Comparison of ENCODE assay signal across 27 mouse cellular contexts in the genomic region with DNA sequence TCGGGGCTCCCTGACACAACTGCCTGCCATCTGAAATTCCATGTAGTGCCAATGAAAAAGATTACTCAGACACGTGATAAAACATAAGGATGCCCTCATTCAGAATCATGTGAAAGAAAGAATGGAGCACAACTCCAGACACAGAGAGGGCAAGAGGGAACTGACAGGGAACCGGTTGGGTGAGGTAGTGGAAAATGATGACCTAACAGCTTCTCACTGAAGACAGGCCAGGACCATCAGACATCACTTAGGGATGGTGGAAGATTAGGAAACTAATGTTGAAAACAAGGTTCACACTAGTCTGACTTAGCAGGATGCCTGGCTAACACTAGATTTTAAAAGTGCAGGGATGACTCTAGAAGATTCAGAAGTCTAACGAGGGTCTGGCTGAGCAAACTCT. TPM values are rescaled to one million over a fixed set of nuclear protein-coding genes. Genes with fewer than 3 reads are reported as not detected.
"Had no signal": no experiment of that assay in that cellular context is flagged by ENCODE, and none has a peak within 500 bp of the region (broad histone marks: within the 10 kb centered on the region; RNA-seq: fewer than 3 reads in every experiment).

No protein-coding gene starts in this region.

- H3K9ac ChIP-seq: heart, embryonic 13.5 days; heart, embryonic 15.5 days; hindbrain, embryonic 12.5 days; hindbrain, embryonic 14.5 days; intestine, embryonic 15.5 days; kidney, embryonic 15.5 days; limb, embryonic 12.5 days had no signal

- H3K27ac ChIP-seq: heart, adult 2 months; heart, embryonic 13.5 days; heart, embryonic 15.5 days; hindbrain, embryonic 10.5 days; hindbrain, embryonic 12.5 days; hindbrain, embryonic 14.5 days; intestine, embryonic 15.5 days; kidney, embryonic 15.5 days; kidney, postnatal 0 days; left cerebral cortex, adult 2 months; limb, embryonic 10.5 days; limb, embryonic 12.5 days had no signal

- H3K4me3 ChIP-seq: heart, adult 2 months; heart, embryonic 13.5 days; heart, embryonic 15.5 days; hindbrain, embryonic 10.5 days; hindbrain, embryonic 12.5 days; intestine, embryonic 15.5 days; kidney, embryonic 15.5 days; left cerebral cortex, adult 2 months; limb, embryonic 10.5 days; limb, embryonic 12.5 days had no signal

- DNase-seq: gastrocnemius, postnatal 14 days; gastrocnemius, postnatal 36 days; heart, adult 2 months; heart, postnatal 4 days; kidney, adult 18-20 months; kidney, adult 8-10 months; kidney, postnatal 14 days; kidney, postnatal 36 days; layer of hippocampus, adult 9-11 months; layer of hippocampus, postnatal 36 days; liver had no signal

- H3K4me2 ChIP-seq: heart, embryonic 11.5 days; heart, embryonic 13.5 days; heart, embryonic 15.5 days; hindbrain, embryonic 12.5 days; hindbrain, embryonic 14.5 days; intestine, embryonic 15.5 days; kidney, embryonic 15.5 days; limb, embryonic 12.5 days; liver, embryonic 11.5 days had no signal

- H3K27me3 ChIP-seq: heart, embryonic 13.5 days; heart, embryonic 15.5 days; hindbrain, embryonic 12.5 days; intestine, embryonic 15.5 days; kidney, embryonic 15.5 days; limb, embryonic 12.5 days had no signal

- H3K36me3 ChIP-seq: heart, embryonic 13.5 days; heart, embryonic 15.5 days; hindbrain, embryonic 10.5 days; hindbrain, embryonic 12.5 days; intestine, embryonic 15.5 days; kidney, embryonic 15.5 days; limb, embryonic 10.5 days; limb, embryonic 12.5 days had no signal

- H3K9me3 ChIP-seq: heart, embryonic 13.5 days; heart, embryonic 15.5 days; hindbrain, embryonic 10.5 days; hindbrain, embryonic 12.5 days; intestine, embryonic 15.5 days; kidney, embryonic 15.5 days; limb, embryonic 10.5 days; limb, embryonic 12.5 days had no signal

- ATAC-seq: hindbrain, embryonic 16.5 days; inflammation-experienced regulatory T-cells, adult 6 months; intestine, embryonic 15.5 days; intestine, postnatal 0 days had no signal

- H3K4me1 ChIP-seq: heart, embryonic 13.5 days; heart, embryonic 15.5 days; hindbrain, embryonic 12.5 days; intestine, embryonic 15.5 days; limb, embryonic 12.5 days had no signal

RNA-seq across cellular contexts. Expression of a gene that starts 49.6 kb away (rescaled TPM):
- polyA plus RNA-seq: inflammation-experienced regulatory T-cells, adult 6 months had no signal
